Mouse (Mus musculus) heart, adult 2 months (tissue): ENCODE measurements around the gene Pnmal2.

ENCODE experiments used
- CTCF ChIP-seq: fragments of 200-600 bp; IDR thresholded peaks from 2 replicates; pipeline ENCODE4 v1.8.1; 2022; ENCODE audit warnings: antibody characterized with exemption, mild to moderate bottlenecking, moderate library complexity
- EP300 ChIP-seq: fragments of 200-500 bp; IDR thresholded peaks from 2 replicates; pipeline ENCODE4 v1.6.1; 2011; ENCODE audit warnings: low read depth, low read length, control low read depth; ENCODE audit not compliant: insufficient read depth

GRCm38 (mm10) chr7:16924037-16924834, 20.2 kb upstream of the Pnmal2 start, which contains the start of gene Calm3:
- TF ChIP-seq EP300 (peak; percentile 98), CTCF (no peak; the same call in 1 of the 2 replicates)
